Mouse (Mus musculus) liver, embryonic 14.5 days (tissue): ENCODE measurements around the gene Atp13a2. TPM values are rescaled to one million over a fixed set of nuclear protein-coding genes. Genes with fewer than 3 reads are reported as not detected.

Source experiments
- ATAC-seq: fragments of 200-750 bp; cut with Nextera tagmentation; 2 replicates; pipeline ENCODE4 v1.8.0; 2017; ENCODE audit warnings: moderate number of reproducible peaks, mild to moderate bottlenecking, moderate library complexity; ENCODE audit not compliant: insufficient read depth
- DNase-seq, 3 experiments: peaks; one replicate each; pipeline ENCODE4 v3.0.0-alpha.2; 2012 to 2013; ENCODE audit warnings: low read depth in 3 of 3, low spot score in 3 of 3
- H3K27ac ChIP-seq: fragments of 300-500 bp; sonication (generic); 2 replicates; pipeline ENCODE4 v1.5.1; 2014; ENCODE audit warnings: moderate library complexity, mild to moderate bottlenecking, control low read depth, inconsistent platforms
- H3K27me3 ChIP-seq: fragments of 300-500 bp; sonication (generic); 2 replicates; pipeline ENCODE4 v1.6.1; 2014; ENCODE audit warnings: mild to moderate bottlenecking, low read length, moderate library complexity; ENCODE audit not compliant: control insufficient read depth, insufficient read depth
- H3K36me3 ChIP-seq: fragments of 300-500 bp; sonication (generic); replicated peaks from 2 replicates; pipeline ENCODE4 v1.6.1; 2014; ENCODE audit warnings: low read depth; ENCODE audit not compliant: control insufficient read depth, insufficient read depth
- H3K4me1 ChIP-seq, 2 experiments: fragments of 200-500 bp in 1 of 2; fragments of 300-500 bp in 1 of 2; sonication (generic) in 1 of 2; replicated peaks; 2 replicates each; pipeline ENCODE4 v1.6.1; 2012 to 2014; ENCODE audit warnings: antibody characterized with exemption in 1 of 2, inconsistent platforms in 1 of 2, low read length in 1 of 2; ENCODE audit not compliant: control insufficient read depth in 2 of 2, insufficient read depth in 2 of 2
- H3K4me2 ChIP-seq: fragments of 300-500 bp; sonication (generic); 2 replicates; pipeline ENCODE4 v1.6.1; 2014; ENCODE audit warnings: low read depth, mild to moderate bottlenecking, control low read depth, moderate library complexity
- H3K4me3 ChIP-seq, 2 experiments: fragments of 200-500 bp in 1 of 2; fragments of 300-500 bp in 1 of 2; sonication (generic) in 1 of 2; 2 replicates each; pipeline ENCODE4 v1.5.1; 2012 to 2014; ENCODE audit warnings: low read depth in 2 of 2, low read length in 2 of 2, mild to moderate bottlenecking in 2 of 2, control low read depth in 1 of 2, inconsistent platforms in 1 of 2, moderate library complexity in 1 of 2; ENCODE audit not compliant: insufficient read depth in 1 of 2
- H3K9ac ChIP-seq: fragments of 300-500 bp; sonication (generic); replicated peaks from 2 replicates; pipeline ENCODE4 v1.6.1; 2014; ENCODE audit warnings: mild to moderate bottlenecking, control low read depth, moderate library complexity
- H3K9me3 ChIP-seq: fragments of 300-500 bp; sonication (generic); 2 replicates; pipeline ENCODE4 v1.6.1; 2016; ENCODE audit warnings: low read length, mixed read lengths; ENCODE audit not compliant: control insufficient read depth
- CTCF ChIP-seq: IDR thresholded peaks from 2 replicates; pipeline ENCODE4 v1.5.1; 2016; ENCODE audit warnings: antibody characterized with exemption, low read depth, control low read depth
- EP300 ChIP-seq: IDR thresholded peaks from 2 replicates; pipeline ENCODE4 v1.6.1; 2016; ENCODE audit warnings: antibody characterized with exemption, low read depth
- WGBS: fragments of 180-500 bp; shearing (Covaris S2); extraction: QIAGEN DNeasy Blood & Tissue Kit; methylation state at CpG from one replicate; pipeline ENCODE4 v1.1.7; 2014; ENCODE audit not compliant: insufficient replicate concordance; 5-methylcytosine and 5-hydroxymethylcytosine counted together
- polyA plus RNA-seq, 2 experiments: library from polyadenylated mRNA; depleted of rRNA in 1 of 2; stranded (reverse) in 1 of 2; unstranded in 1 of 2; fragments of >200 nt; fragmentation: Nextera tagmentation in 1 of 2; extraction: Ambion mirVana in 1 of 2; gene quantifications; 2 replicates each; pipeline versions ENCODE4 v1.2.1 to v1.2.3; 2012 to 2014

Gene Atp13a2
- polyA plus RNA-seq, 2 experiments: 11.4 to 17.9 TPM

GRCm38 (mm10) chr4:141020811-141021613 is 34.3 kb downstream of the Atp13a2 start:
- H3K9me3 ChIP-seq: no peaks in the 10 kb centered on the region
- no peaks in the 10 kb centered on the region for H3K4me1 ChIP-seq
- no peak for DNase-seq
- H3K36me3 ChIP-seq: no peaks in the 10 kb centered on the region
- no peak overlapping the region for H3K4me2 ChIP-seq
- 64% methylated on average over 14 of the region's 14 CpGs for WGBS
- H3K9ac ChIP-seq: no peak overlapping the region
- TF ChIP-seq EP300: no peak
- TF ChIP-seq CTCF: no peak
- H3K4me3 ChIP-seq: no peak overlapping the region
- no peaks in the 10 kb centered on the region for H3K27me3 ChIP-seq
- no peak overlapping the region for H3K27ac ChIP-seq
- no peak for ATAC-seq

GRCm38 (mm10) chr4:141021614-141021929 is 34.9 kb downstream of the Atp13a2 start:
- no peak for TF ChIP-seq CTCF
- TF ChIP-seq EP300: no peak
- Histone ChIP-seq H3K27me3 (no peaks in the 10 kb centered on the region), H3K4me2 (no peak overlapping the region), H3K9me3 (no peaks in the 10 kb centered on the region), H3K4me1 (no peaks in the 10 kb centered on the region), H3K4me3 (no peak overlapping the region), H3K36me3 (no peaks in the 10 kb centered on the region), H3K27ac (no peak overlapping the region), H3K9ac (no peak overlapping the region)
- ATAC-seq (no peak), DNase-seq (no peak)
- 72% methylated on average over 11 of the region's 11 CpGs for WGBS

- no peaks in the 10 kb centered on the region for H3K4me1 ChIP-seq
- DNase-seq (no peak), ATAC-seq (no peak)
- no peaks in the 10 kb centered on the region for H3K36me3 ChIP-seq
- no peak overlapping the region for H3K4me2 ChIP-seq
- H3K27me3 ChIP-seq: no peaks in the 10 kb centered on the region
- no peak overlapping the region for H3K4me3 ChIP-seq
- no peak overlapping the region for H3K9ac ChIP-seq
- 55% methylated on average over 9 of the region's 9 CpGs for WGBS
- no peaks in the 10 kb centered on the region for H3K9me3 ChIP-seq
- no peak for TF ChIP-seq EP300
- TF ChIP-seq CTCF: no peak
- H3K27ac ChIP-seq: no peak overlapping the region
Measured at GRCm38 (mm10) chr4:141024052-141024451, 37.4 kb downstream of the Atp13a2 start.

GRCm38 (mm10) chr4:141024992-141025391 is 38.3 kb downstream of the Atp13a2 start:
- Histone ChIP-seq H3K9ac (no peak overlapping the region), H3K4me1 (no peaks in the 10 kb centered on the region), H3K36me3 (no peaks in the 10 kb centered on the region), H3K4me3 (no peak overlapping the region), H3K27me3 (no peaks in the 10 kb centered on the region), H3K9me3 (no peaks in the 10 kb centered on the region), H3K27ac (no peak overlapping the region), H3K4me2 (no peak overlapping the region)
- 83% methylated on average over 27 of the region's 27 CpGs for WGBS
- DNase-seq (no peak), ATAC-seq (no peak)
- TF ChIP-seq EP300 (no peak), CTCF (no peak)

GRCm38 (mm10) chr4:141030541-141031206 is 44.0 kb downstream of the Atp13a2 start:
- Histone ChIP-seq H3K27ac (no peak overlapping the region), H3K36me3 (no peaks in the 10 kb centered on the region), H3K9me3 (no peaks in the 10 kb centered on the region), H3K9ac (no peak overlapping the region), H3K4me3 (no peak overlapping the region), H3K27me3 (no peaks in the 10 kb centered on the region), H3K4me2 (no peak overlapping the region), H3K4me1 (no peaks in the 10 kb centered on the region)
- whole genome bisulfite sequencing: 79% methylated on average over 17 of the region's 18 CpGs
- ATAC-seq: no peak
- TF ChIP-seq EP300: no peak
- no peak for TF ChIP-seq CTCF
- no peak for DNase-seq
